Mouse (Mus musculus) hindbrain, embryonic 15.5 days (tissue): ENCODE results near the gene Zmiz1. TPM values are rescaled to one million over a fixed set of nuclear protein-coding genes. Genes with fewer than 3 reads are reported as not detected.

Experiments used
- ATAC-seq: fragments of 200-750 bp; cut with Nextera tagmentation; 2 replicates; pipeline ENCODE4 v1.8.0; 2017; ENCODE audit warnings: low read depth, moderate number of reproducible peaks, moderate TSS enrichment; ENCODE audit not compliant: low FRiP score
- H3K27ac ChIP-seq: fragments of 300-500 bp; sonication (generic); replicated peaks from 2 replicates; pipeline ENCODE4 v1.5.1; 2015; ENCODE audit warnings: mild to moderate bottlenecking, inconsistent platforms
- H3K27me3 ChIP-seq: fragments of 300-500 bp; sonication (generic); 2 replicates; pipeline ENCODE4 v1.6.1; 2015; ENCODE audit warnings: control low read depth, inconsistent platforms
- H3K36me3 ChIP-seq: fragments of 300-500 bp; sonication (generic); 2 replicates; pipeline ENCODE4 v1.6.1; 2015; ENCODE audit warnings: control low read depth, inconsistent platforms
- H3K4me1 ChIP-seq: fragments of 300-500 bp; sonication (generic); replicated peaks from 2 replicates; pipeline ENCODE4 v1.6.1; 2015; ENCODE audit warnings: control low read depth, inconsistent platforms
- H3K4me2 ChIP-seq: fragments of 300-500 bp; sonication (generic); 2 replicates; pipeline ENCODE4 v1.6.1; 2015; ENCODE audit warnings: moderate library complexity, mild to moderate bottlenecking, inconsistent platforms
- H3K4me3 ChIP-seq: fragments of 300-500 bp; sonication (generic); 2 replicates; pipeline ENCODE4 v1.5.1; 2015; ENCODE audit warnings: mild to moderate bottlenecking, inconsistent platforms
- H3K9ac ChIP-seq: fragments of 300-500 bp; sonication (generic); 2 replicates; pipeline ENCODE4 v1.6.1; 2015; ENCODE audit warnings: inconsistent platforms
- H3K9me3 ChIP-seq: fragments of 300-500 bp; sonication (generic); 2 replicates; pipeline ENCODE4 v1.6.1; 2016; ENCODE audit warnings: control low read depth, inconsistent platforms
- WGBS: fragments of 180-500 bp; shearing (Covaris S2); methylation state at CpG from one replicate; pipeline ENCODE4 v1.1.7; 2015; 5-methylcytosine and 5-hydroxymethylcytosine counted together
- polyA plus RNA-seq: library from polyadenylated mRNA; unstranded; fragments of >200 nt; fragmentation: Nextera tagmentation; extraction: Ambion mirVana; gene quantifications from 2 replicates; pipeline ENCODE4 v1.2.1, GENCODE M21; 2015

Gene Zmiz1
- polyA plus RNA-seq, 1 experiment from 2014 or later: 70.9 TPM

GRCm38 (mm10) chr14:25639979-25640378, 181.0 kb downstream of the Zmiz1 start:
- H3K27ac ChIP-seq: peak overlapping the region; percentile 2; the same call in 1 of the 2 replicates
- no peaks in the 10 kb centered on the region for H3K27me3 ChIP-seq
- peaks cover 48% of the 10 kb centered on the region for H3K4me1 ChIP-seq
- peaks cover 28% of the 10 kb centered on the region for H3K36me3 ChIP-seq
- WGBS: 84% methylated on average over 3 of the region's 3 CpGs
- no peak for ATAC-seq
- H3K9me3 ChIP-seq: no peaks in the 10 kb centered on the region
- no peak overlapping the region for H3K4me2 ChIP-seq
- no peak overlapping the region for H3K4me3 ChIP-seq
- no peak overlapping the region for H3K9ac ChIP-seq

DNA sequence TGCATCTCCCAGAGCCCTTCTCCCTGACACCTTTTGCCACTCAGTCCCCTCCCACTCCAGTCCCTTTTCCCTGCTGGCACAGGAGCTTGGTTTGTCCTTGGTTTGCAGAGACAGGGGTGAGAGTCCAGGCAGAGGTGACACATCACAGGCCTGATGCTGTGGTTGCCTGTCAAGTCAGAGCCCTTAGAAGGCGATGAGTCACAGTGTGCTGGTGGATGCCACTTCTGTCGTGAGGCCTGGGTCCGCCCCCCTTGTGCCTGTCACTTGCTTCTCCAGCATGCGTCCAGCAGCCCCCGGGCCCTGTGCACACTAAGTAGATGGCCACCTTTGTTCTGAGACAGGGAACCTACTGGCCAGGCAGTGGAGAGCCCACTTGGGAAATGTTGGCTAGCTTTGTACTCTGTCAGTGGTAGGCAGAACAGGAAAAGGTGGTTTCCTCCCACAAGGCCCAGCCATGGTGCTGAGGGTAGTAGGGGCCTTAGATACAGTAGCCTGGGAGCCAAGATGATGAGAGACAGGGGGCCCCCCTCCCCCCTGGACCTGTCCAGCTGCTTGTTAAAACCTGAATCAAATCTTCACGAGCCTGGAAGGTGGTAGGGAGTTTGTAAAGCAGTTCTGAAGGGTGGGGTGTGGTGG, 181.6 kb downstream of the Zmiz1 start:
- Histone ChIP-seq H3K27me3 (no peaks in the 10 kb centered on the region), H3K9ac (no peak overlapping the region), H3K27ac (peak overlapping the region; percentile 2; the same call in 1 of the 2 replicates), H3K4me1 (peaks cover 42% of the 10 kb centered on the region), H3K4me2 (no peak overlapping the region), H3K9me3 (no peaks in the 10 kb centered on the region), H3K4me3 (no peak overlapping the region), H3K36me3 (peaks cover 34% of the 10 kb centered on the region)
- ATAC-seq: no peak
- WGBS: 61% methylated on average over 6 of the region's 6 CpGs

DNA sequence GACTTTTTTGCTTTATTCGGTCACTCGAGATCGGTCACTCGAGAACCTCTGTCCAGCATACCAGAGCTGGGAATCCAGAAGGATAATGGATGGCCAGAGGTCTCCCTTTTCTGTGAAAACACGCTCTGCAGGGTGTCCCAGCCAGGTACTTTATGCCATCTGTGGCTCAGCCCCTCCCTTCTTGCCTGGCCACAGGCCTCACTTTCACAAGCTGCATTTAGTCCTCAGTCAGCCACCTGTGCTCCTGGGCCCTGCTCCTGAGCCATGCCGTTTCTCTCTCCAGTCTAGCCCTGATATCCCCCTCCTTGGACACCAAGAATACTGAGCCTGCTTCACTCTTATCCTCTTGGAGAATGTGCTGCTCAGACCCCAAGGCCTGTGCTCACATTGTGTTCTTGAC, 182.1 kb downstream of the Zmiz1 start:
- H3K36me3 ChIP-seq: peaks cover 39% of the 10 kb centered on the region
- H3K27ac ChIP-seq: no peak overlapping the region
- H3K9me3 ChIP-seq: no peaks in the 10 kb centered on the region
- H3K4me1 ChIP-seq: peaks cover 37% of the 10 kb centered on the region
- no peak overlapping the region for H3K4me2 ChIP-seq
- H3K27me3 ChIP-seq: no peaks in the 10 kb centered on the region
- H3K4me3 ChIP-seq: no peak overlapping the region
- ATAC-seq: no peak
- WGBS: 85% methylated on average over 6 of the region's 6 CpGs
- no peak overlapping the region for H3K9ac ChIP-seq

- H3K4me3 ChIP-seq: no peak overlapping the region
- no peak overlapping the region for H3K27ac ChIP-seq
- H3K4me1 ChIP-seq: 0 out of 2 replicates have a peak, but pooled peaks cover 5% of the 10 kb centered on the region
- peaks cover 72% of the 10 kb centered on the region for H3K36me3 ChIP-seq
- H3K27me3 ChIP-seq: no peaks in the 10 kb centered on the region
- H3K4me2 ChIP-seq: no peak overlapping the region
- no peak for ATAC-seq
- no peaks in the 10 kb centered on the region for H3K9me3 ChIP-seq
- no peak overlapping the region for H3K9ac ChIP-seq
- 81% methylated on average over 9 of the region's 9 CpGs for WGBS
Measured at GRCm38 (mm10) chr14:25645717-25646116, 186.7 kb downstream of the Zmiz1 start.

GRCm38 (mm10) chr14:25646161-25646621, 187.2 kb downstream of the Zmiz1 start:
- Histone ChIP-seq H3K9me3 (no peaks in the 10 kb centered on the region), H3K4me2 (no peak overlapping the region), H3K27me3 (no peaks in the 10 kb centered on the region), H3K4me1 (0 out of 2 replicates have a peak, but pooled peaks cover under 1% of the 10 kb centered on the region), H3K36me3 (peaks cover 77% of the 10 kb centered on the region), H3K4me3 (no peak overlapping the region), H3K9ac (no peak overlapping the region), H3K27ac (0 out of 2 replicates have a peak overlapping the region, but pooled peaks have one; percentile 16)
- WGBS: 69% methylated on average over 2 of the region's 2 CpGs
- ATAC-seq: peak; percentile 23; the same call in 1 of the 2 replicates

- no peak overlapping the region for H3K27ac ChIP-seq
- 92% methylated on average over 4 of the region's 4 CpGs for WGBS
- H3K36me3 ChIP-seq: peaks cover 97% of the 10 kb centered on the region
Measured at GRCm38 (mm10) chr14:25651131-25651530, 192.1 kb downstream of the Zmiz1 start.

GRCm38 (mm10) chr14:25651905-25652304, 192.9 kb downstream of the Zmiz1 start:
- no peak overlapping the region for H3K4me3 ChIP-seq
- H3K27me3 ChIP-seq: no peaks in the 10 kb centered on the region
- H3K36me3 ChIP-seq: peaks cover 99% of the 10 kb centered on the region
- H3K27ac ChIP-seq: no peak overlapping the region
- H3K9me3 ChIP-seq: no peaks in the 10 kb centered on the region
- H3K4me2 ChIP-seq: no peak overlapping the region
- WGBS: 92% methylated on average over 9 of the region's 9 CpGs
- H3K4me1 ChIP-seq: no peaks in the 10 kb centered on the region
- no peak overlapping the region for H3K9ac ChIP-seq
- no peak for ATAC-seq

More at GRCm38 (mm10) chr14:25651131-25651530, 192.1 kb downstream of the Zmiz1 start:
- Histone ChIP-seq H3K27me3 (no peaks in the 10 kb centered on the region), H3K4me1 (no peaks in the 10 kb centered on the region), H3K4me2 (no peak overlapping the region), H3K9ac (no peak overlapping the region), H3K4me3 (no peak overlapping the region), H3K9me3 (no peaks in the 10 kb centered on the region)
- no peak for ATAC-seq

DNA sequence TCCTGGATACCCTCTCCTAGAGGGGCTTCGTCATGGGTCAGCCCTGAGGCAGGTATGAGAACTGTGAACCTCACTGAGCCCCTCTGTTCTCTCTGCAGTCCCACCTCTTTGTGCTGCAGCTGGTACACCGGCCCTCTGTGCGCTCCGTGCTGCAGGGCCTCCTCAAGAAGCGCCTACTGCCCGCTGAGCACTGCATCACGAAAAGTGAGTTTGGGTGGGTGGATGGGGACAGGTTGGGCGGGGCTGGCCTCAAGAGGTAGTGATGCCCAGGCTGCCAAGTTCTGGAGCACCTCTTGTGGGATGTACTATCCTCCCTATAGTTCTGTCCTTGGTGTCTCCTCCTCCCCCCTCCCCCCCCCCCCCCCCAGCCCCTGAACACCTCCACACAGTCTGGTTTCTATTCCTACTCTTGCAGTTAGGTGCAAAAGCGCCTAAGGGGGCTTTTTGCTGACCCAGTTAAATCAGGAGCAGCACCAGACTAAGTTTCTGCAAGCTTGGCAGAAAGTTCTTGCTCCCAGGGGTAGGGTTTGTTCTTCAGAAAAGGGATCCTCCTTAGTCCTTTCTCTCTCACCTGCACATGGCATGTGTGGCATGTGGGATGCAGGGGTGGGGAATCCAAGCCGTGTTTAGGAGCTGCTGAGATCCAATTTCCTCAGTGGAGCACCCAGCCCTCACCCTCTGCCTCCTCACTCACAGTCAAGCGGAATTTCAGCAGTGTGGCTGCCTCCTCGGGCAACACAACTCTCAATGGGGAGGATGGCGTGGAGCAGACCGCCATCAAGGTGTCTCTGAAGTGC, 195.6 kb downstream of the Zmiz1 start:
- Histone ChIP-seq H3K4me1 (no peaks in the 10 kb centered on the region), H3K9ac (no peak overlapping the region), H3K4me3 (no peak overlapping the region), H3K9me3 (no peaks in the 10 kb centered on the region), H3K36me3 (peaks cover 99% of the 10 kb centered on the region), H3K27ac (no peak overlapping the region; the same call in 1 of the 2 replicates), H3K27me3 (no peaks in the 10 kb centered on the region), H3K4me2 (no peak overlapping the region)
- ATAC-seq: no peak
- WGBS: 93% methylated on average over 14 of the region's 14 CpGs

GRCm38 (mm10) chr14:25660661-25661060, 201.7 kb downstream of the Zmiz1 start:
- Histone ChIP-seq H3K4me1 (peaks cover 26% of the 10 kb centered on the region), H3K4me3 (no peak overlapping the region), H3K9me3 (no peaks in the 10 kb centered on the region), H3K9ac (no peak overlapping the region), H3K27me3 (no peaks in the 10 kb centered on the region), H3K4me2 (no peak overlapping the region), H3K27ac (peak overlapping the region; percentile 37; the same call in 1 of the 2 replicates), H3K36me3 (peaks cover 85% of the 10 kb centered on the region)
- 0 out of 2 replicates have a peak, but pooled peaks have one; percentile 21 for ATAC-seq
- WGBS: 46% methylated on average over 11 of the region's 11 CpGs

- ATAC-seq: no peak
- Histone ChIP-seq H3K27me3 (no peaks in the 10 kb centered on the region), H3K9ac (no peak overlapping the region), H3K36me3 (peaks cover 84% of the 10 kb centered on the region), H3K4me2 (no peak overlapping the region), H3K9me3 (no peaks in the 10 kb centered on the region), H3K4me3 (no peak overlapping the region), H3K27ac (peak overlapping the region; percentile 37; the same call in 1 of the 2 replicates), H3K4me1 (peaks cover 26% of the 10 kb centered on the region)
- WGBS: 62% methylated on average over 17 of the region's 17 CpGs
Measured at GRCm38 (mm10) chr14:25661185-25661920, 202.4 kb downstream of the Zmiz1 start.

DNA sequence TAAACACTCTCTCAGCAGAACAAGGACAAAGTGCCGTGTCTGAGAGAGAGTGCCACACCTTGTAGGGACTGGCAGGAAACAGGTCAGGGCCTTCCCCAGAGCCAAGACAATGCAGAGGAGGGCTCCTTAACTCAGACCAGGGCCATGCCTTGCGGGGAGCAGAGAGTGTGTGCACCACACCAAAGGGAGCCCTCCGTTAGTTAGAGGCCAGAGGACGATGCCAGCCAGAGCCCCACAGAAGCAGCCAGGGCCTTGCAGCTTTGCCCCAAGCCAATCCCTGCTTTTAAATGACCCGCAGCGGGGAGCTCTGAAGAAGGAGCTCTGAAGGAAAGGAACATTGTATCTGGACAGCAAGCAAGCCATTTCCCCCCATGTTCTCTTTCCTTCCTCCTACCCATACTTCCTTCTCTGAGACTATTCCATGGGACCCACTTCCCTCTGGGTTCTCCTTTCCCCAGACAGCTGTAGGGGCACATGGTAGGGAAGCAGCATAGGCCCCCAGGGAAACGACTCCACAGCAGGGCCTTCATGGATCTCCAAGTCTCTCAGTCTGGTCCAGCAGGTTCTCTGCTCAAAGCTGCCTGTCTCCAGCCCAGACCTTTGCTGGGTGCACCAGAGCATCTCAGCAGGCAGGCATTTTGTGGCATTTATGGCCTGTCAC, 204.8 kb downstream of the Zmiz1 start:
- no peak for ATAC-seq
- 80% methylated on average over 7 of the region's 7 CpGs for WGBS
- H3K9ac ChIP-seq: no peak overlapping the region

More for the DNA sequence above, 204.8 kb downstream of the Zmiz1 start:
- peaks cover 26% of the 10 kb centered on the region for H3K4me1 ChIP-seq
- no peaks in the 10 kb centered on the region for H3K9me3 ChIP-seq
- no peak overlapping the region for H3K4me3 ChIP-seq
- peaks cover 60% of the 10 kb centered on the region for H3K36me3 ChIP-seq
- no peaks in the 10 kb centered on the region for H3K27me3 ChIP-seq
- peak overlapping the region; percentile 72 for H3K27ac ChIP-seq
- H3K4me2 ChIP-seq: no peak overlapping the region
